9 mouse cellular contexts compared by ENCODE assay signal in genomic region chr2:137977767-137978166, GRCm38 (mm10).
DNase-seq lines count a peak whose midpoint lies in the region; ATAC-seq lines count a peak whose summit lies in the region.
"Had no signal": no experiment of that assay in that cellular context is flagged by ENCODE, and none has a peak within 500 bp of the region (broad histone marks: within the 10 kb centered on the region; RNA-seq: fewer than 3 reads in every experiment).

No protein-coding gene starts in this region.

- no peaks in the 10 kb centered on the region for H3K27me3 ChIP-seq in hindbrain, embryonic 13.5 days
- H3K27me3 ChIP-seq in hindbrain, embryonic 10.5 days (ENCODE audit: insufficient read depth, poor library complexity, severe bottlenecking), result no peaks in the 10 kb centered on the region
- no peaks in the 10 kb centered on the region for H3K27me3 ChIP-seq in embryonic facial prominence, embryonic 14.5 days (replicated peaks; ENCODE audit: control insufficient read depth, insufficient read depth, low read length)

- H3K9ac ChIP-seq in hindbrain, embryonic 13.5 days, result no peak overlapping the region
- no peak overlapping the region for H3K9ac ChIP-seq in embryonic facial prominence, embryonic 14.5 days (ENCODE audit: low read depth, low read length)

- H3K36me3 ChIP-seq in hindbrain, embryonic 13.5 days, result no peaks in the 10 kb centered on the region
- no peaks in the 10 kb centered on the region for H3K36me3 ChIP-seq in hindbrain, embryonic 10.5 days
- H3K36me3 ChIP-seq in embryonic facial prominence, embryonic 14.5 days (ENCODE audit: control insufficient read depth, insufficient read depth, low read length), result no peaks in the 10 kb centered on the region
- H3K36me3 ChIP-seq: G1E had no signal

- H3K27ac ChIP-seq in hindbrain, embryonic 13.5 days, result no peak overlapping the region
- no peak overlapping the region for H3K27ac ChIP-seq in hindbrain, embryonic 10.5 days
- no peak overlapping the region for H3K27ac ChIP-seq in embryonic facial prominence, embryonic 14.5 days (replicated peaks; ENCODE audit: low read depth, low read length)

- peak; percentile 82 for ATAC-seq in hindbrain, embryonic 13.5 days (ENCODE audit: low FRiP score)
- ATAC-seq in embryonic facial prominence, embryonic 14.5 days (ENCODE audit: low read depth), result no peak
- 0 out of 2 replicates have a peak, but pooled peaks have one; percentile 37 for ATAC-seq in megakaryocyte progenitor cell, adult 5-6 weeks (replicated peaks; ENCODE audit: poor library complexity)

- no peak for DNase-seq in hindbrain, embryonic 10.5 days (ENCODE audit: low spot score)
- DNase-seq in ZHBTc4 (ENCODE audit: low read depth, low spot score), result peak; percentile 7
- DNase-seq in embryonic facial prominence, embryonic 14.5 days (ENCODE audit: low spot score), result peak; percentile 18
- DNase-seq in kidney, adult 11 months, result no peak
- no peak for DNase-seq in spleen, postnatal 36 days (ENCODE audit: low spot score in 2 of 2)
- no peak for DNase-seq in lung, postnatal 25 days (ENCODE audit: low spot score)

- no peak overlapping the region for H3K4me2 ChIP-seq in hindbrain, embryonic 13.5 days
- no peak overlapping the region for H3K4me2 ChIP-seq in embryonic facial prominence, embryonic 14.5 days (ENCODE audit: low read depth, low read length)

- WGBS in hindbrain, embryonic 13.5 days, result 50% methylated on average over 4 of the region's 4 CpGs
- WGBS in hindbrain, embryonic 10.5 days, result 61% methylated on average over 4 of the region's 4 CpGs
- 38% methylated on average over 4 of the region's 4 CpGs for WGBS in embryonic facial prominence, embryonic 14.5 days

- H3K4me1 ChIP-seq in hindbrain, embryonic 13.5 days (replicated peaks), result no peaks in the 10 kb centered on the region
- H3K4me1 ChIP-seq in hindbrain, embryonic 10.5 days (replicated peaks), result no peaks in the 10 kb centered on the region
- no peaks in the 10 kb centered on the region for H3K4me1 ChIP-seq in embryonic facial prominence, embryonic 14.5 days (ENCODE audit: control insufficient read depth, insufficient read depth, low read length)

- no peaks in the 10 kb centered on the region for H3K9me3 ChIP-seq in hindbrain, embryonic 13.5 days
- H3K9me3 ChIP-seq in hindbrain, embryonic 10.5 days, result no peaks in the 10 kb centered on the region
- no peaks in the 10 kb centered on the region for H3K9me3 ChIP-seq in embryonic facial prominence, embryonic 14.5 days (ENCODE audit: control insufficient read depth, low read length)

- no peak overlapping the region for H3K4me3 ChIP-seq in hindbrain, embryonic 13.5 days
- no peak overlapping the region for H3K4me3 ChIP-seq in hindbrain, embryonic 10.5 days
- H3K4me3 ChIP-seq in embryonic facial prominence, embryonic 14.5 days (ENCODE audit: low read depth, low read length), result no peak overlapping the region

Comparison
In these comparisons a context has a peak if more than half of its experiments do, and no peak if none do; other contexts are left out.
1. DNase-seq: peak in ZHBTc4 (single experiment) and embryonic facial prominence, embryonic 14.5 days (single experiment); none in hindbrain, embryonic 10.5 days (single experiment), kidney, adult 11 months (single experiment), spleen, postnatal 36 days (0 of 2) and lung, postnatal 25 days (single experiment).